Mouse (Mus musculus) cerebellum, adult 2 months (tissue): ENCODE data around the gene Topbp1.

ENCODE experiments used
- CTCF ChIP-seq: fragments of 200-500 bp; IDR thresholded peaks from 2 replicates; pipeline ENCODE4 v1.5.1; 2011; ENCODE audit warnings: low read depth, mild to moderate bottlenecking, control low read depth, low read length, moderate library complexity, borderline replicate concordance; ENCODE audit not compliant: insufficient read depth
- POLR2A ChIP-seq: fragments of 200-500 bp; IDR thresholded peaks from 2 replicates; pipeline ENCODE4 v1.6.1; 2011; ENCODE audit warnings: low read length, control low read depth, borderline replicate concordance; ENCODE audit not compliant: insufficient read depth

DNA sequence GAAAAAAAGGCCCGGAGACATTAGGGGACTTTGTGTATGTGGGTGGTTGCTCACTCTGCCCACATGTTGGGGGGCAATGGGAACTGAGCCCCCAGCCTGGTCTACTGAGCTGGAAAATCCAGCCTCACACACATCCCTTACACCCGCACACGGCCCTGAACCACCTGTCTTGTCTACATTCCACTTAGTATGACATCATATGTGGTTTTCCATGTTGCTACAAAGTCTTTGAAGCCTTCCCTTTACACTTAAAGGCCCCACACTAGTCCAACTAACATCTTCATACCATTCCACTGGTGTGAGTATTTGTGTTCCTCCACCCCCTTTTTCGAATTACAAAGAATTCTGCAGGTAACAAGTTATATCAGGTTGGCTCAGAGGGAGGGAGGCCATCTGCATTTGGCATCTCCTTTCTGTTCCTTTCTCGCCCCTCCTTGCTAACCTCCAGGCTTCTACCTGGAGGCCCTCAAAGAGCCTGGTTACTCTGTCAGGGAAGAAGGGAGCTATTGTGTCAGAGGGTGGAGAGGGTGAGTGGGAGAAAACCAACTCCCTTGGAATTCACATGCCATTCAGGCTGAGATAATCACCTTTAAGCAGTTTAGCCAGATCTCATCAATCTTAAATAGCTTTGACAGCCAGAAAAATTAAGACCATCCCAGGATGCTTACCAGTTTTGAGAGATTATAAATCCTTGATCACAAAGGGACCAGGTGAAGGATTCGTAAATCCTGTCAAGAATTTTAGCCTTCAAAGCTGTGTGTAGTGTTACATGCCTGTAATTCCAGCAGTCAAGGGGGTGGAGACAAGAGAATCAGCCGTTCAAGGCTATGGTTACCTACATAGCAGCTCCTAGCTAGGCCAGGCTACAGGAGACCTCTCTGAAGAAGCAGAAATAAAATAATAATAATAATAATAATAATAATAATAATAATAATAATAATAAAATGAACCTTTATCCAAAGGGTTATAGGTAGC lies 71.6 kb downstream of the Topbp1 start:
- TF ChIP-seq POLR2A (no peak), CTCF (no peak)
